Mouse (Mus musculus): ENCODE data around the gene Itga6. TPM values are rescaled to one million over a fixed set of nuclear protein-coding genes. Genes with fewer than 3 reads are reported as not detected.

Gene Itga6
- polyA plus RNA-seq, 1 experiment from 2014 or later: 118 TPM

DNA sequence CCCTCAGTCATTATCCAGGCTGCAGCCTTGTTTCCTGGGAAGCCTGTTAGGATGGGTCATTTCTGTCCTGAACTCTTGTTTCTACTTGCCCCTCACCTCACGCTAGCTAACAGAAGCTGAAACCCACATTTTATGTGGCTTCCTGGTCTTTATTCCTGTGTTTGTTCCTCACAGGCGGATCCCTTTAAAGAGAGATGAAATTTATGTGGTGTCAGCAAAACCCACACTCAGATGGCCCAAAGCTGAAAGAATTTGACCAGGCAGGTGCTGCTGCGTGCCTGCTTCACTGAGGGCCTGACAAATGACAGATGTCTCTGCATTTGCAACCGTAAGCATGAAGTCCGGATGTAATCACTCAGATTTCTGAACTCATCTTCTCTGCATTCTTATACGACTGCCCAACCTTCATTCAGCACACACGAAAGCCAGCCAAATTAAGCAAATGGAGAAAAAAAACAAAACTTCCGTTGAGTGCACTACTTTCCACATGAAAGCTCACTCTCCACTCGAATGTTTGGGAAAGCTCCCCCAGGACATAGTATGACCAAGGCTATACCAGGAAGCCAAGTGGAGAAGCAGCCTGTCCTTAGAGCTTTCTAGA is 10.5 kb upstream of the Itga6 start:
- no peak for DNase-seq (ENCODE audit: low read depth, low spot score)
- in situ Hi-C loops (cut with MboI; ENCODE audit: low pct_unique_long_range_greater_than_20kb): no loop called here
- ChIA-PET POLR2A (no interaction called here), CTCF (interaction anchor here (0.7 to 1.0 kb wide), 2 partner anchors 53 to 137 kb away, joined by 3 read pairs; no protein-coding TSS in a partner anchor)
- H3K27me3 ChIP-seq: no peaks in the 10 kb centered on the region
- no peak for TF ChIP-seq CTCF (IDR thresholded peaks at IDR 0.05)
- no peak for ATAC-seq

DNA sequence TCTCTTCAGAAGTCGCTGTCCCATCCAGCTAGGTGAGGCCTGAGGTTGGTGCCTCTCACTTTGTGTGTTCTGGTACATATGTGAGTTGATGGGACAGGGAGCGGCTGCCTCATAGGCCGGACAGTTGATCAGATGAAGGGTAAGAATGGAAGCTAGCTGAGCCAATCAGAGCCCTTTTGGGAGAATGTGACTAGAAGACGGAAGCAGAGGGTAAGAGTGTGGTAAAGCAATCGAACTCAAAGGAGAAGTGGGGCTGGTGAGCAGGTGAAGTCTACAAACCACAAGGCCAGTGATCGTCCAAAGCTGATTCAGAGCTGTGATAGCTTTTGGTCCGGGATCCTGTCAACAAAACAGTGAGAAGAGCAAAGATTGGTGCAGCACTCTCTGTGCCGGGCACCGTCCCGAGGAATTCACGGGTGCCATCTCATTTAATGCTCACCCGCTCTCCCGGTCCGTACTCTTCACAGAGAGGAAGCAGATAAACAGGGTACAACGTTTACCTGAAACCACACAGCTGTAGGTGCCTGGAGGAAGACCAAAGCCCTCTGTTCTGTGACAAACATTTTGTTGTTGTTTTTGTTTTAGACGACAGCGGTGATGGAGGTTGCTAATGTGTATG is 9.8 kb upstream of the Itga6 start:
- in situ Hi-C loops (cut with MboI; ENCODE audit: low pct_unique_long_range_greater_than_20kb): no loop called here
- H3K27me3 ChIP-seq: no peaks in the 10 kb centered on the region
- no peak for DNase-seq (ENCODE audit: low read depth, low spot score)
- ATAC-seq: no peak
- TF ChIP-seq CTCF (IDR thresholded peaks at IDR 0.05): no peak
- ChIA-PET POLR2A (no interaction called here), CTCF (interaction anchor here (0.7 to 1.0 kb wide), 2 partner anchors 54 to 138 kb away, joined by 3 read pairs; no protein-coding TSS in a partner anchor)

DNA sequence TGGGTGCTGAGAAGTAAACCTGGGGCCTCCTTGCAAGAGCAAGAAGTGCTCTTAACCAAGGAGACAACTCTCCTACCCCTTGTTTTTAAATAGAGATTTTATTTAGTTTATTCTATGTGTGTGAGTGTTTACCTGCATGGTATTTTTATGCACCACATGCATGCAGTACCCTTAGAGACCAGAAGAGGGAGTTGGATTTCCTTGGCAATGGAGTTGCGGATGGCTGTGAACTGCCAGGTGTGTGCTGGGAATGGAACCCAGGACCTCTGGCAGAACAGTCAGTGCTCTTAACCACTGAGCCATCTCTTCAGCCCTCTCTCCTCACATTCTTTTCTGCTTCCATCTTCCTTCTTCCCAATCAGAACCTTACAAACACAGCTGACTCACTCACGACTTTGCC is 9.2 kb upstream of the Itga6 start:
- ATAC-seq (no peak), DNase-seq (ENCODE audit: low read depth, low spot score) (no peak)
- TF ChIP-seq CTCF (IDR thresholded peaks at IDR 0.05): no peak
- POLR2A ChIA-PET: no interaction called here
- H3K27me3 ChIP-seq: no peaks in the 10 kb centered on the region
- CTCF ChIA-PET: no interaction called here
- in situ Hi-C loops (cut with MboI; ENCODE audit: low pct_unique_long_range_greater_than_20kb): no loop called here

- no peaks in the 10 kb centered on the region for H3K27me3 ChIP-seq
- peak; percentile 73 for ATAC-seq
- ChIA-PET POLR2A (interaction anchor here (0.6 to 0.9 kb wide), 2 partner anchors 43 to 88 kb away, joined by 3 to 5 read pairs; no protein-coding TSS in a partner anchor), CTCF (interaction anchor here (0.8 to 2.4 kb wide), 9 partner anchors 8 to 140 kb away, joined by 3 to 13 read pairs (median 3); no protein-coding TSS in a partner anchor)
- TF ChIP-seq CTCF (IDR thresholded peaks at IDR 0.05): no peak
- in situ Hi-C loops (cut with MboI; ENCODE audit: low pct_unique_long_range_greater_than_20kb): no loop called here
- DNase-seq (ENCODE audit: low read depth, low spot score): peak; percentile 81
Measured at GRCm38 (mm10) chr2:71739173-71739860, 6.1 kb upstream of the Itga6 start.

GRCm38 (mm10) chr2:71742557-71742956 is 2.9 kb upstream of the Itga6 start:
- no peak for DNase-seq (ENCODE audit: low read depth, low spot score)
- ATAC-seq: no peak
- H3K27me3 ChIP-seq: no peaks in the 10 kb centered on the region
- ChIA-PET POLR2A (interaction anchor here (1.2 kb wide), 1 partner anchor 44 kb away, joined by 4 read pairs; no protein-coding TSS in a partner anchor), CTCF (interaction anchor here (1.1 to 1.4 kb wide), 5 partner anchors 10 to 72 kb away, joined by 3 to 4 read pairs (median 3); no protein-coding TSS in a partner anchor)
- in situ Hi-C loops (cut with MboI; ENCODE audit: low pct_unique_long_range_greater_than_20kb): no loop called here
- TF ChIP-seq CTCF (IDR thresholded peaks at IDR 0.05): no peak

GRCm38 (mm10) chr2:71743377-71743776 is 2.0 kb upstream of the Itga6 start:
- no peak for TF ChIP-seq CTCF (IDR thresholded peaks at IDR 0.05)
- no peaks in the 10 kb centered on the region for H3K27me3 ChIP-seq
- CTCF ChIA-PET: interaction anchor here (1.2 kb wide), 1 partner anchor 9 kb away, joined by 4 read pairs; no protein-coding TSS in a partner anchor
- DNase-seq (ENCODE audit: low read depth, low spot score) (no peak), ATAC-seq (no peak)
- in situ Hi-C loops (cut with MboI; ENCODE audit: low pct_unique_long_range_greater_than_20kb): no loop called here
- POLR2A ChIA-PET: interaction anchor here (1.2 kb wide), 1 partner anchor 43 kb away, joined by 4 read pairs; no protein-coding TSS in a partner anchor

DNA sequence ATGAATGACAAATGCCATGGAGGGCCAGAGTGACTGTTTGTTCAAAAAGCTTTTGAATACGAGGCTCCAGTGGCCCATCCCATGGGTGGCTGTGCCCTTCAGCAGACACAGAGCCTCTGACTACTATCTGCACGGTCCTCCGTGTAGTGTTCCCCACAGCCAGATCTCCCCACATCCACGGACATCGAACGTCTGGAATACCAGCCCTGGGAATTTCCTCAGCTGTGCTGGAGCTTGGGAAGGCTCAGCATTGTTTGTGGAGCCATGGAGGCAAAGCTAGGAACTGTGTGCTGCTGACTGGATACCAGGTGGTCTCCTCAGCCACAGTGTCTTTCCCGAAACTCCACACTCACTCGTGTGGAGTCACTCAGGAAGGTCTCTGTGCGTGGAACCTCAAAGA is 1.1 kb upstream of the Itga6 start:
- in situ Hi-C loops (cut with MboI; ENCODE audit: low pct_unique_long_range_greater_than_20kb): no loop called here
- CTCF ChIA-PET: no interaction called here
- H3K27me3 ChIP-seq: no peaks in the 10 kb centered on the region
- DNase-seq (ENCODE audit: low read depth, low spot score) (no peak), ATAC-seq (no peak)
- TF ChIP-seq CTCF (IDR thresholded peaks at IDR 0.05): no peak
- POLR2A ChIA-PET: no interaction called here

DNA sequence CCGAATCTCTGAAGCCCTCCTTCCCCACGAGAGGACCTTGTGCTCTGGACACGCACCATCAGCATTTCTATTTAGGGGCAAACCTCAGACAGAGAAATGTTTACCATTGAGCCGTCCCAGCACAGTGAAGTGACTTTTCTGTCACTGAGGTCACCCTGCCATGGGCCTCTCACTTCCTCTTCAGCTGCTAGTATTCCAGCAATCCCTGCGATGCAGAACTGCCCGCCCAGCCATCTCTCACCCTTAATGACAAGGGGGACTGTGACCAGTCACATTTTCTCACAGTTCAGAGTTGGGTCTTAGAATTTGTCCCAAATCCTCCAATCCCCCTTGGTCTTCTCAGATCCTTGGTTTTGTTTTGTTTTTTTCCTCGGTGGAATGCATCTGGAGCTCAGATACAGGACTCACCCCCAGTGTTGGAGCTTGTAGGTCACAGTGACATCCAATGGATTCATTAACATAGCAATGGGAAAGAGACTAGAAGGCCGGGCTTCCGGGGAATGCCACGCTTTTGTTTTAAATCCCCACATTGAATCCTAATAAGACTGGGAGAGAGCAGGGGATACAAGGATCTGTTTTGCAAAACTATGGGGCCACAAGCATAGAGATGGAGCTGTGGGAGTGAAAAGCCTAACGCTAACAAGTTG is 432 bp upstream of the Itga6 start:
- CTCF ChIA-PET: no interaction called here
- TF ChIP-seq CTCF (IDR thresholded peaks at IDR 0.05): no peak
- POLR2A ChIA-PET: no interaction called here
- DNase-seq (ENCODE audit: low read depth, low spot score) (no peak), ATAC-seq (no peak)
- H3K27me3 ChIP-seq: no peaks in the 10 kb centered on the region
- in situ Hi-C loops (cut with MboI; ENCODE audit: low pct_unique_long_range_greater_than_20kb): no loop called here

GRCm38 (mm10) chr2:71748451-71748850 is 3.0 kb downstream of the Itga6 start:
- no peak for TF ChIP-seq CTCF (IDR thresholded peaks at IDR 0.05)
- CTCF ChIA-PET: no interaction called here
- no peaks in the 10 kb centered on the region for H3K27me3 ChIP-seq
- POLR2A ChIA-PET: no interaction called here
- ATAC-seq: no peak
- in situ Hi-C loops (cut with MboI; ENCODE audit: low pct_unique_long_range_greater_than_20kb): no loop called here
- no peak for DNase-seq (ENCODE audit: low read depth, low spot score)

DNA sequence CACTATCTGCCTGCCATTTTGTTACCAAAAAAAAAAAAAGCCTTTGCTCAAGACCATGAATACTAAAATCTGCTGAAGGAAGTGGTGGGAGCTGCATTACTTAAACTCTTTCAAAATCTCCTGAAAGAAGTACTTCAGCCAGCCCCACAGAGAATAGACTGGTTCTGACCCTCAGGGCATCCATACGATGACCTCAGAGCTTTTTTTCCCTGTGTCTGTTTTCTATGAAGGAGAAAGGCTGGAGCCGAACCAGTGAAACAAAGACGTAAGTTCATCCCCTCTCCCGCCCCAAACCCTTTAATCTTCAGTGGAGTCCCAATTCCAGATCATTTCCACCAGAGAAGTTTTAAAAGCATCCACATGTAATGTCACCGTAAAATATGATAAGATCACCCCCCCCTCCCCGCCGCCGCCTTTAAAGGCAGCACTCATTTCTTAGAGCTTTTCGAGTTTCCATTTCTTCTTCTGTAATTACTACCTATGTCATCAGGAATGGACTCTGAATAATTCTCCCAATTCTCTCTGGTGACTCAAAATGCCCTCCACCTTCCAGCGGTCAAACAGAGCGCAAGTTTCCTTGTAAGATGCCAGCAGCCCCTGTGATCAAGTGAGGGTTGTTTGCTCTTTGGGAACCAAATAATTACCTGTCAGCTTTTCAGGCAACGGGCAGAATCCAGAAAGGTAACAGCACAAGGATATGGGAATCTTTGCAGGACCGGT is 4.1 kb downstream of the Itga6 start:
- POLR2A ChIA-PET: no interaction called here
- CTCF ChIA-PET: no interaction called here
- no peak for DNase-seq (ENCODE audit: low read depth, low spot score)
- in situ Hi-C loops (cut with MboI; ENCODE audit: low pct_unique_long_range_greater_than_20kb): no loop called here
- H3K27me3 ChIP-seq: no peaks in the 10 kb centered on the region
- no peak for ATAC-seq
- TF ChIP-seq CTCF (IDR thresholded peaks at IDR 0.05): no peak
